ENCODE assay signal across 7 mouse cellular contexts in the genomic region with DNA sequence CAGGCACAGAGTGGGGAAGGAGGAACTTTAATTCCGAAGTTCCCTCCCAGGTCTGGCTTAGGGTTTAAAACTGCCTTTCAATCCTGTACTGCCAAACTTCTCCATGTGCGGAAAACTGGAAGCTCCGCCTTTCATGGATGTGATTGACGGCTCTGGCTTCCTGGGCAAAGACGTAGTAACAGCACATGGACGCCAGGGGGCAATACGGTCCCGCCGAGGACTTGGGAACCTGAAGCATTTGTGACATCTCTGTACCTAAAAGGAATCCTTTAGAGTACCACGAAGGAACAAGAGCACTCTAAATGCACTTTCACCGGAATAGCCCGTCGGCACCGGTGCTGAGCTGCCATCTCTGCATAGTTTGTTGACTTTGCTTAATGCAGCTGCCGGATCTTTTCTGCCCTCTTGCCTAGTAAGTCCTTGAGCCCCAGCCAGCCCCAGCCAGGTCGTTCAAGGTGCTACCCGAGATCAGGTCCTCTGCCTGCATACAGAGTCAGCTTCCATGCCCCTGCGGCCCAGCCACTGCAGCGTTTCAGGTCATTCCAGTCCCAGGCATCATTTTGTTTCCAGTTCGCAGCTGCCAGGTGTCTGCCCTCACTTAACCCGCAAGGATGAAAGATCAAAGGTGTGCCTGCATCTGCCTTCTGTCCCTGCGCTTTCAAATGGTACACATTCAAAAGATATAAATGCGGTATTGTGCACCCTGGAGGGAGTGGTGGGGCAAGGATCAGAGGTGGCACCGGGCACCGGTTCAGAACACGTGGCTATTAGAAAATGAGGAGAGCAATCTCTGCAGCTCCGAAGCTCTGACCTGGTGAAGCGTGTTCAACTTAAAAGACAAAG.
DNase-seq lines count a peak whose midpoint lies in the region; ATAC-seq and TF ChIP-seq lines count a peak whose summit lies in the region.

No protein-coding gene starts in this region.

- H3K36me3 ChIP-seq in embryonic facial prominence, embryonic 13.5 days, result no peaks in the 10 kb centered on the region
- no peaks in the 10 kb centered on the region for H3K36me3 ChIP-seq in limb, embryonic 14.5 days (ENCODE audit: control insufficient read depth, insufficient read depth, low read length)

- peak overlapping the region; percentile 68 for H3K4me2 ChIP-seq in embryonic facial prominence, embryonic 13.5 days
- H3K4me2 ChIP-seq in limb, embryonic 14.5 days (replicated peaks; ENCODE audit: low read depth, low read length, severe bottlenecking), result peak overlapping the region; percentile 49

- TF ChIP-seq POLR2A in limb, embryonic 14.5 days (IDR thresholded peaks at IDR 0.05; ENCODE audit: borderline replicate concordance, extremely low read depth, insufficient read depth, insufficient read length), result no peak

- H3K27ac ChIP-seq in embryonic facial prominence, embryonic 13.5 days, result no peak overlapping the region
- no peak overlapping the region for H3K27ac ChIP-seq in limb, embryonic 14.5 days (replicated peaks; ENCODE audit: low read depth, low read length)

- peaks cover 5% of the 10 kb centered on the region for H3K4me1 ChIP-seq in embryonic facial prominence, embryonic 13.5 days
- H3K4me1 ChIP-seq in limb, embryonic 14.5 days (ENCODE audit: control insufficient read depth, insufficient read depth, low read length), result 0 out of 2 replicates have a peak, but pooled peaks cover 2% of the 10 kb centered on the region

- H3K9ac ChIP-seq in embryonic facial prominence, embryonic 13.5 days, result peak overlapping the region; percentile 41; the same call in 1 of the 2 replicates
- H3K9ac ChIP-seq in limb, embryonic 14.5 days (ENCODE audit: low read depth, low read length, severe bottlenecking), result no peak overlapping the region

- H3K27me3 ChIP-seq in embryonic facial prominence, embryonic 13.5 days, result peaks cover 4% of the 10 kb centered on the region; the same call in 1 of the 2 replicates
- no peaks in the 10 kb centered on the region for H3K27me3 ChIP-seq in limb, embryonic 14.5 days (ENCODE audit: control insufficient read depth, insufficient read depth, low read length)

- peak; percentile 34; the same call in 1 of the 2 replicates for ATAC-seq in embryonic facial prominence, embryonic 13.5 days (ENCODE audit: insufficient number of reproducible peaks, insufficient read depth, low FRiP score, low TSS enrichment, low read depth)
- ATAC-seq in limb, embryonic 14.5 days (ENCODE audit: low FRiP score, low read depth), result peak; percentile 73; the same call in 1 of the 2 replicates

- DNase-seq in adrenal gland, postnatal 25 days, result peak; percentile 83
- DNase-seq in heart, adult 9 months (ENCODE audit: low spot score in 2 of 2), result peak; percentile 49 to 75
- peak; percentile 86 for DNase-seq in kidney, adult 9 months
- peak; percentile 80 for DNase-seq in limb, embryonic 14.5 days (ENCODE audit: low spot score)
- peak; percentile 27 to 51 for DNase-seq in monocyte, adult 2 months (ENCODE audit: low read depth in 1 of 2, low spot score in 2 of 2)
- DNase-seq in spleen, postnatal 14 days (ENCODE audit: low spot score in 2 of 2), result peak; percentile 22 to 37

- no peaks in the 10 kb centered on the region for H3K9me3 ChIP-seq in embryonic facial prominence, embryonic 13.5 days
- H3K9me3 ChIP-seq in limb, embryonic 14.5 days (ENCODE audit: control insufficient read depth, low read length), result no peaks in the 10 kb centered on the region

- H3K4me3 ChIP-seq in embryonic facial prominence, embryonic 13.5 days, result peak overlapping the region; percentile 34
- peak overlapping the region; percentile 23 for H3K4me3 ChIP-seq in limb, embryonic 14.5 days (replicated peaks; ENCODE audit: low read length)

- 5% methylated on average over 28 of the region's 28 CpGs for WGBS in embryonic facial prominence, embryonic 13.5 days
- WGBS in limb, embryonic 14.5 days, result 4% methylated on average over 28 of the region's 28 CpGs

Comparison
In these comparisons a context has a peak if more than half of its experiments do, and no peak if none do; other contexts are left out.
1. DNase-seq: peak in every context shown above with its lines; median percentile 86 in kidney, adult 9 months; 83 in adrenal gland, postnatal 25 days; 80 in limb, embryonic 14.5 days; 62 in heart, adult 9 months; 39 in monocyte, adult 2 months; 30 in spleen, postnatal 14 days.